Mouse (Mus musculus): ENCODE data around the gene Gfap.

Gfap gene

DNA sequence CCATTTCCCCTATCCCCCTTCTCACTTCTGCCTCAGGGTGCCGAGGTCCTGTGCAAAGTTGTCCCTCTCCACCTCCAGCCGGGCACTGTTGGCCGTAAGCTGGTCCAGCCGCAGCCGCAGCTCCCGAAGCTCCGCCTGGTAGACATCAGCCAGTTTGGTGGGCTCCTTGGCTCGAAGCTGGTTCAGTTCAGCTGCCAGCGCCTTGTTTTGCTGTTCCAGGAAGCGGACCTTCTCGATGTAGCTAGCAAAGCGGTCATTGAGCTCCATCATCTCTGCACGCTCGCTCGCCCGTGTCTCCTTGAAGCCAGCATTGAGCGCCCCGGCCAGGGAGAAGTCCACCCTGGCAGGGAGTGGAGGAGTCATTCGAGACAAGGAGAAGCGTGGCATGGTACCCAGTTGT lies 4.1 kb downstream of the Gfap start:
- DNase-seq (ENCODE audit: low read depth, low spot score): no peak

DNA sequence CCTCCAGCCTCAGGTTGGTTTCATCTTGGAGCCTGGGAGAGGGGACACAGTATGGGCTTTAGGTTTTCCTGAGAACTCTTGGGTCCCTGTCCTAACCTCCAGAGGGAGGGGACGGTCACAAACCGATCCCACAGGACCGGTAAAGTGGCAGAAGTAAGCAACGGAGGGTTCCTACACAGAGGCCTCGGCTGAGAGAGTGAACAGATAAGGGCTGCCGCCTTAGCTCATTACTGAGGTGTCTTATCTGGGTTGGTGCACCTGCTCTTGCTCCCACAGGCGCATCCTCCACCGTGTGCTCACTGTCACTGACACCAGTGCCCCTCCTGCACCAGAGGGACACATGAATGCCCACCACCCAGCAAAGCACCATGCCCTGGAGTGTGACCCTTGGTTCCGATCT lies 4.9 kb downstream of the Gfap start:
- no peak for DNase-seq (ENCODE audit: low read depth, low spot score)

DNA sequence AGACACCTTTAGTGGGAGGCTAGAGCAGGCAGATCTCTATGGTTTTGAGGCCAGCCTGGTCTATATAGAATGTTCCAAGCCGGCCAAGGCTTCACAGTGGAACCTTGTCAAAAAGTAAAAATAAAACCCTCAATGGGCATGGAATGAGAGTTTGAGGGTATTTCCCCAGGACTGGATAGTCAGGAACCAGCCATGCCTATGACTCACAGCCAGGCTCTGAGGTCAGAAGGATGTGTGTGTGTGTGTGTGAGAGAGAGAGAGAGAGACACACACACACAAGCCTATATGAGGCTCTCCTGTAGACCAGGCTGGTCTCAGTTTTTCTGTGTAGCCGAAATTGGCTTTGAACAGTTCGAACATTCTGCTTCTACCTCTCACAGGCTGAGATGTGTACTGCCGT lies 6.0 kb downstream of the Gfap start:
- DNase-seq (ENCODE audit: low read depth, low spot score): no peak

DNA sequence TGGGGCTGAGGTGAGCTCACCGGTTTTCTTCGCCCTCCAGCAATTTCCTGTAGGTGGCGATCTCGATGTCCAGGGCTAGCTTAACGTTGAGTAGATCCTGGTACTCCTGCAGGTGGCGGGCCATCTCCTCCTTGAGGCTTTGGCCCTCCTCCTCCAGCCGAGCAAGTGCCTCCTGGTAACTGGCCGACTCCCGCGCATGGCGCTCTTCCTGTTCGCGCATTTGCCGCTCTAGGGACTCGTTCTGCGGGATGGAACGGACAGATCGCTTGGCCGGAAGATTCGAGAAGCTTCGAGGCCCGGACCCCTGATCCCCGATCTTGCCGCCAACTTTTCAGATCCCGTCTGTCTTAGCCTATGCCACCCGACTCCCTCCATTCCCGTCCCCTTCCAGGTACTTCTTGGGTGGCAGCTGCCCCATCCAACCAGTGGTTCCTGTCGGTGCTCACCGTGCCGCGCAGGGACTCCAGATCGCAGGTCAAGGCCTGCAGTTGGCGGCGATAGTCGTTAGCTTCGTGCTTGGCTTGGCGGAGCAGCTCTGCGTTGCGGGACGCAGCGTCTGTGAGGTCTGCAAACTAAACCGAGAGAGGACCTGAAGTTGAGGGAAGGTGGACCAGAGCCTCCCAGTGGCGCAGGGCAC lies 7.6 kb downstream of the Gfap start:
- peak; percentile 62 for DNase-seq (ENCODE audit: low read depth, low spot score)

DNA sequence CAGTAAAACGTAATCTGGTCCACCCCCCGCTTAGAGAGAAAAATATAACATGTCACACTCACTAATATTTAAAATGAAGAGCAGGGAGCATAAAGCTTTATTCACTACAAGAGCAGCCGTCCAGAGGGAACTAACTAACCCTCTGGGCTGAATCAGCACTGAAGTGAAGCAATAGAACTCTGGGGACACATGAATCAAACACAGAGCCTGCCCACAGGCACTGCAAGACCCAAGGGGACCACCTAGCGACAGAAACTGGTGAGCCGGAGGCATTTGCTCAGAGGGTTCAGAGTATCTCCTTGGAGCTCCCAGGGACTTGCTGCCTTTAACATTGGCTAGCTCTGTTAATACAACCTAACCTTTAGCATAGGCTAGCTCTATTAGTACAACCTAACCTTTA lies 10.6 kb downstream of the Gfap start:
- DNase-seq (ENCODE audit: low read depth, low spot score): no peak

DNA sequence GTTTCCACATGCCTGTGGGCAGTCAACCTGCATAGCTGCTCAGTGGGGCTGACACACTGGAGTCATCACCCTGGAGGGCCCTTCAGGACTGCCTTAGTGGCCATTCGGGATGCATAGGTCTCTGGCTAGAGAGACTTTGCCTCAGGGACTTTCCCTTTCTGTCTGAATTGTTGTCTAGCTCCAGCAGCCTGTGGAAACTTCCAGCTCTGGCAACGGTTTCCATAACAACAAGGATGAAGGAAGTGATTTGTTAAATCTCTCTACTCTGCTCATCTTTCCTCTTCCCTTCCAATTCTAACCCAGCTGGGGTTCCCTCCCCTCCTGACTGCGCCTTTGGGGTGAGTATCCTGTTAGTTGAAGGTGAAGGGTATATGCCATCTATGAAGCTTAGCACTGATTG lies 12.6 kb downstream of the Gfap start:
- DNase-seq (ENCODE audit: low read depth, low spot score): no peak

DNA sequence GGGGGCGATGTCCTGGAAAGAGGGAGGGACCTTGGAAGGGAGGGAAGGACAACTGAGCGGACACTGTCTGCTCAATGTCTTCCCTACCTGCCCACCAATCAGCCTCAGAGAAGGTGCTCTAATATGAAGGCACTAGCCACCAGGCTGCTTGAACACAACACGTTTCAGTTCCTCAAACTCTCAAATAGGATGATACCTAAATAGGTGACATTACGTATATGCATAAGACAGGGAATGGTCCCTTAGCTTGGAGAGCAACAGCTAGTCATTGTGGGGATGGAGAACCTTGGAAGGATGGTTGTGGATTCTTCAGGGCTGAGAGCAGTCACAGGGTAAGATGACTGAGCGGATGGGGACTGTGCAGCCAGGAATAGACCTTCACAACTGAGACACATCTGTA lies 13.3 kb downstream of the Gfap start:
- peak; percentile 47 for DNase-seq (ENCODE audit: low read depth, low spot score)

DNA sequence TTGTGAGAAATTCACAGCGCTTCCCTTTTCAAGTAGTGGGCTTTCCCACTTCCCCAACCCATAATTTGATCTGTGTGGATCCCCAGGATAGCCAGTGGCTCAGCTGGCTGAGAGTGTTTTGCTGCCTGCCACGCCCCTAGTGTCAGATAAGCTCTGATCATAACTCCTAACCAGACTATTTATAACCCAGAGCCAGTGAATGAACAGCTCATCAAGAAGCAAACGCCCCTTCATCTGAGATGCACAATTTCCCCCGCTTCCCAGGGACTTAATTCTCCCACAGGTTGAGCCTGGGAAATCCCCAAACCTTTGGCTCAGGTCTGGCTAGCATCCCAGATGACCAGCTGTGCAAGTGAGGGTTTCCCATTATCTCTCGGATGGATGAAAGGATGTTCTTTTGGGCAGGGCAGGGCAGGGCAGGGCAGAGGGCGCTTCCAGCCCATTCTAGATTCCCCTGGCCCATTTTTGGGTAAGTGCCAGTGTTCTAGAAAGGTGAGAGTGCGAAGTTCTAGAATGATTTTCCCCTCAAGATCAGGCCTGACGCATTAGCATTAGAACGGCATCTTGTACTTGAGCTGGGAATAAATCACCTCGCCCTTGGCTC lies 16.0 kb downstream of the Gfap start, which contains the start of gene Fam187a:
Gene Fam187a (plus strand): TSS at position 554 of the 604 bp plus-strand sequence.
- DNase-seq (ENCODE audit: low read depth, low spot score): no peak

DNA sequence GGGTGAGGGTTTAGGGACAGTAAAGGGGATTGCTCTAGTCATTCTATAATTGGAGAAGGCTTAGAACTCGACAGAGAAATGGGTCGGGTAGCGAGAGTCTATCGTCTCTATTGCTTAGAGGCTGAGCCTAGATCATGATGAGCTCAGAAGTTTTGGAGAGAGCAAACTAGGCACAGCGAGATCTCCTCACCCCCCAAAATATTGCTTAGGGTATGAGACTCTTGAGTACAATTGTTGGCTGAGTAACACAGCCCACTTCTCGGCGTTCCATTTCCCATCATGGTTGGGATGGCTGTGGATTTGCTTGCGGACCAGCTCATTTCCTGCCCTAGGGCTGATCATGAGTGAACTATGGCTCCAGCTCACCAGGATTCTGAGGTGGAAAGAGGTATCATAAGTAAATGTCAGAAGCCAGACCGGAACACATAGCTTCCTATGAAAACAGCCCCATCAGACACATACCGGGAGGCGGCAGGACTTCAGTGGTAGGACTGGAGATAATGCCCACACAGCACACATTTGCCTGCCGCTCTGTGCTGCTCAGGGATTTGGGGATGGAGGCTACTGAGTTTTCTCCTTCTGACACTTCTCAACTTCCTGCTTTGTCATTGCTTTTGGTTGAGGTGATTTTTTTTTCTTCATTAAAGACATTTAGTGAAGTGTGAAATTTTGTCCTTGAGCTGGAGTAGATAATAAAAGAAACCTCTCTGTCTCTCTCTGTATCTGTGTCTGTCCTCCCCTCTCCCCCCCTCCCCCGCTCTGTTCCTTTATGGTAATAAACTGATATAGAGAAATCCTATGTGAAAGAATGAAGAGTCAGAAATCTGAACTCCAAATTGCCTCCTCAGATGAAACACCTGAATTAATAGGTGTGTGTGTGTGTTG lies 19.2 kb downstream of the Gfap start:
- DNase-seq (ENCODE audit: low read depth, low spot score): no peak

DNA sequence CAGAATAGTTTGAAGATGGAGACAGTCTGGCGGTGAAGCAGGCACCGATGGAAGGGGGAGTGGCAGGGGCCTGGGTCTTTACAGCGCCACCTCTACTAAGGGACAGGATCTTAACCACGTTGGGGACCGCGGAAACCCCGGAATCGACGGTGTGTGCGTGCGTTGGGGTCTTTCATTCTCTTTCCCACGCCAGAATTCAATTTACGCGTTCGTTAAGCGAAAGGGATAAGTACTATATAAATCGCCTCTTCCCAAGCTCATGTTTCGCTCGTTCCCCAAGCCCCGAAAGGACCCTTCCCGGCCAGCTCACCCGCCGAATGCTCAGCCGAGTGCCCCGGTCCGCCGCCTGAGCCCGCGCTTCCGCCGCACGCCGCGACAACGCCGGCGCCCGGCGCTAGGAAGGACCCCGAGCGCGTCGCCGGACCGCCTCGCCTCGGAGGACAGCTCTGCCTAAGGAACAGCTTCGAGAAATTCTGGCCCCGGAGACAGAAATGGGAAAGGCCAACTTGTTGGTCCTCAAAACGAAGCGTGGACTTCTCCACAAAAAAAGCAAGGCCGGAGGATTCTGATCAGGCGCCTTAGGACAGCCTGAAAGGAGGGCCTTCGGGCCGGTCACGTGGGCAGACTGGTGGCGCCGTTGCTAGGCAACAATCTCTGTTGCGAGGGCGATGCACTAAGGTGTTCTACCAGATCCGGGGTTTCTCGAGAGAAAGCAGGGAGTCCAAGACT lies 20.0 kb downstream of the Gfap start, which contains the start of the genes Eftud2 and Ccdc103:
Gene Eftud2 (minus strand): TSS at position 401 of the 729 bp plus-strand sequence.
Gene Ccdc103 (plus strand): TSS at position 620 of the 729 bp plus-strand sequence.
- peak; percentile 95 for DNase-seq (ENCODE audit: low read depth, low spot score)

DNA sequence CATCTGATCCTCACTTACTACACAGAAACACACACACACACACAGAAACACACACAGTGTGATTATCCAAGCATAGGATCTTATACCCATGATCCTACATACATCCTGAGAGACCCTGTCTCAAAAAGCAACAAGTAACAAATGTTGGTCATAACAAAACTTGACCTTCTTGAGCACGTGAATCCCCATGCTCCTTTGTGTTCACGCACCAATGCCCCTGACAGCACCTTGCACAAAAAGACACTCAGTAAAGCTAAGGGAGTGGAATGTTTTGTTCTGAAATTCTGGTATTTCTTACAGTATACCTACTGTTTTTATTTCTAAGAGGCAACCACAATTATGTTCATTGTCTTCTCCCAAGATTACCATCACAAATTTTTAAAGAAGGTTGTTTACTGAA lies 21.2 kb downstream of the Gfap start:
- peak; percentile 53 for DNase-seq (ENCODE audit: low read depth, low spot score)

DNA sequence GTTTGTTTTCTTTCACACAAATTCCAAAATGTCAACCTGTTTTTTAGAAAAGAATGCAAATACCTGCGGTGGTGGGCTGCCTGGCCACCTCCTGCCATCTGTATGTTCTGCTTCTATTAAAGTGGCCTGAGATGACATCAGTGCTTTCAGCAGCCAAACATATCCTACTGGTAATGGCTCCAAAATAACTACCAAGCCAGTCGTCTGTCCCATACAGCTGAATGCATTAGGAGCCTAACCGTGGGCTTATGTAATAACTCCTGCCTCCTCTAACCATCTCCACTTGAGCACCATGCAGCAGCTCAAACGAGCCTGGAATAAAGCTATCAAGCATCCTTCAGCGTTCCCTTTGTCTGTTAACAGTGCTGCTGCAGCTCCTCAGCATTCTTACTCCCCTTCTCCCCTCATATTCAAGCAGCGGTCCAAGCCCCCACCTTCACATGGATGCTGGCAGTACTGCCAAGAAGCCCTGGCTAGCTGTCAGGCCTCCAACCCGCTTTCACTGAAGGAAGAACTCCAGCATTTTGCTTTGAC lies 25.8 kb downstream of the Gfap start:
- no peak for DNase-seq (ENCODE audit: low read depth, low spot score)

DNA sequence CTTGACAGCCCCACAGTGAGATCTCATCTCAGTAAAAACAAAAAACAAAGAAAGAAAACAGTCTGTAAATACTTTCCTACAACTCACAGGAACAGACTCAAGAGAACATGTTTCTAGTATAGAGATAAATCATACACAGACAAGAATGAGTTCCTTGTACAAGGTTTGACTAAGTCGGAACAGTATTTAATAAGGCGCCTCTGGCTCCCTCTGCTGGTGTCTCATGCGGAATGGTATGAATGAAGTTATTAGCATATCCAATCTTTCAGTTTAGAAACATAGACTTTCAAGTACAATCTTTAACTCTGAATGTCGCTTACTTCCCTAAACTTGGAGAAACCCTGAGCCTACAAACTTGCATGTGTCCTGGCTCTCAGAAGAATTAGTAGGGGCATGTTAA lies 36.4 kb downstream of the Gfap start:
- peak; percentile 61 for DNase-seq (ENCODE audit: low read depth, low spot score)

DNA sequence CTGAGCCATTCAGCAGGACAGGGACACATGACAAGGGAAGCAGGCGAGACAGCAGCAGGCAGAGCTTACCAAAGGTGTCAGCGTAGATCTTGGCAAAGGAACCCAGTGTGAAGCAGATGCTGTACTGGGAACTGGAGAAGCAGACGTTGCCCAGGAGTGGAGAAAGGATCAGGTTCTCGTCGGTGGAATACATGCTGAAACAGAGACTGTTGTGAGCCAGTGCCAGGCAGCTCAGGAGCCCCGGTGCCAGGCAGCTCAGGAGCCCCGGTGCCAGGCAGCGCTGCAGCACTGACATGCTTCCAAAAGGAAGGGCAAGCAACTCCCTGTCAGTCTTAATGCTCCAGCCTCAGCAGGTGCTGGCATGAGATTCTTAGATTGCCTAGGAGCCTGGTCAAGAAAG lies 40.8 kb downstream of the Gfap start:
- no peak for DNase-seq (ENCODE audit: low read depth, low spot score)

DNA sequence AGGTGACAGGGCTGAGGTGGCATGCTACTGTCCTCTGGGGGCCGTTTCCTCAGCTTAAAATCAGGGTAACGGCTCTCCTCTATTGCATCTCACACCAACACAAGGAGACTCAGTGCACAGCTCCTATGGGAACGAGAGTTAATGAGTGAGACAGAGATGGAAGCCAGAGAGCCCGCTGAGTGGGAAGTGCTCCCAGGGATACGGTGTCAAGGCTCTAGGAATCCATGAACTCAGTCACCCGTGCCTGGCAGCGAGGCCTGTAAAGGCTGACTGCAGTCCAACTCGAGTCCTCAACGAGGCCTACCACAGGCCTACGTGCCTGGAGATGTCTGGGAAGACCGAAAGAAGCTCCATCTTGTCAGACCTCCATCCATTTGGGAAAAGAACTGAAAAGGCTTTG lies 41.8 kb downstream of the Gfap start:
- no peak for DNase-seq (ENCODE audit: low read depth, low spot score)

DNA sequence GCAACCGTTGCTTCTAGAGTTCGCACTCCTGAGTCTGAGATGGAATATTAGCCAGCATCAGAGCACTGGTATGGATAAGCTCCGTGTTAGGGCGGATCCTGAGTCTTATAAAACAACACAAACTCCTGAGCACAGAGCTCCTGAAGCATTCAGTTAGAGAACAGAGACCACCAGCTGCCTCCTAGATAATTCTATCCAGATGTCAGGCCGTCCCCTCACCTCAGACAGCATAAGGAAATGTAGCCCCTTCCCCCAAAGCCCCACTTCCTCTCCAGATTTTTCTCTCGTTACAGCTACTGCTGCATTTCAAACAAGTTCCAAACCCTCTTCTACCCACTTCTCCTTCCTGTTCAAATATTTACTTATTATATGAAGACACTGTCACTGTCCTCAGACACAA lies 44.8 kb downstream of the Gfap start:
- DNase-seq (ENCODE audit: low read depth, low spot score): no peak

DNA sequence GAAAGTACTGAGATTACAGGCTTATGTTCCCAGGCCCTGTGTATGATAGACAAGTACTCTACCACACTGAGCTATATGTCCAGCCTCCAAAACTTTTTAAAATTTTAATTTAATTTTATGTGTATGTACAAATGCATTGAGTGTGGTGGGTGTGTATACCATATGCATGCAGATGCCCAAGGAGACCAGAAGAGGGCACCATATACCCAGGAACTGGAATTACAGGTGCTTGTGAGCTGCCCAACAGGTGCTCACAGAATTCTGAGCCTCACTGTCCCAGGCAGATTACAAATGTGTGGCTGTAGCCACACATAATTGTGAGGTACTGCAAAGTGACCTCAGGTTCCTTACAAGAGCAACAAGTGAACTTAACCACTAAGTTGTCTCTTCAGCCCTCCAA lies 47.0 kb downstream of the Gfap start:
- DNase-seq (ENCODE audit: low read depth, low spot score): peak; percentile 48

DNA sequence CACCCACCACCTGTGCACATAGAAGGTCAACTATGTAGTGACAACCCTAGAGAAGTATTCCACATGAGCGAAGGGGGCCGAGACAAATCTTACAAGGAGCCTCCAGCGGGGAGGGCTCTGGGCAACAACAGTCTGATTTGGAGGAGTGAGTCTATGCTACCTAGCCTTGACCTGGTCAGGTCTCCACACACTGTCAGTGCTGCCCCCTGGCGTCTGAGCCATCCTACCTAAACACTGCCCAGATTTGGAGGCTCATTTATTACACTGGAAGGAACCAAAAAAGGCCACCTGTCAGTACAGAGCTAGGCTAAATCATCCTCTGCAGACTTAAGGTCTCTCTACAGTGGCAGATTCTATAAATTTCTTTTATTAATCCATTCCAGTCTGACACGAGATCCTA lies 48.8 kb downstream of the Gfap start:
- peak; percentile 54 for DNase-seq (ENCODE audit: low read depth, low spot score)

DNA sequence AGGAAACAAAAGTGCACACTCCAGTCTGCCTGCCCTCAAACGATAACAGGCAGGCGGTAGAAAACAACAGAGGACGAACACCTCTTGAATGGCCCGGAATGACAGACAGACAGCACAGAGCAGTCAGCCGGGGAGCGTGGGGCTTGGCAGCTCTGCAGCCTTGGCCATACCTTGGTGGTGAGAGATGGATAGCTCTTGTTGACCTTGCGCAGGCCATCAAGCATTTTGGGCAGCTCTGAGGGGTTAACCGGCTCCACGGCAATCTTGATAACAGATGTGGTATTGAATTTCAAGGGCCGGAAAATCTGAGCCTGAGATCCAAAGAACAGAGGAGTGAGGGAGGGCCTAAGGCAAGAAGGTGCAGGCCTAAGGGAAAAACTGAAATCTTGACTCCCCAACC lies 54.8 kb downstream of the Gfap start:
- no peak for DNase-seq (ENCODE audit: low read depth, low spot score)

DNA sequence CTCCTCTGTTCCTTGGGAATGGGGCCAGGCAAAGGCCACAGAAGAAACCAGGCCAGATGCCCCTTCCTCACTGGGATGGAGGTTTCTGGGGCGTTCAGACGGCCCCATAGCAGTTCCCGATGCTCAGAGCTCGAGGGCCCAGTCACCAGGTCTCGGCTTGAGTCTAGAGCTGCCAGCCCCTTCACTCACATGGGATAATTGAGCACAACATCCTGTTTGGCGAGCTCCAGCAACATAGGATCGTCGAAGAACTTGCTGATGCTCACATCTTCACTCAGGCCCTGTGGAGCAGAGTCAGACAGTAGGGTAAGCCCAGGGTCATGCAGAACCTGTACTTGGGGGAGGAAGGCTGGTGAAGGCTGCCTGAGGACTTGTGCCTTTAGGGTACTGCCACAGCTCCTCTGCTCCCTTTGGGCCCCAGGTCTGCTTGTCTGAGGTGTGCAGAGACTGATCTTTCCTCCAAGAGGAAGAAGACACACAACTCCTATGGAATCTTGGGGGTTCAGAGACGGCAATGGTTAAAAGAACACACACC lies 62.0 kb downstream of the Gfap start:
- no peak for DNase-seq (ENCODE audit: low read depth, low spot score)

DNA sequence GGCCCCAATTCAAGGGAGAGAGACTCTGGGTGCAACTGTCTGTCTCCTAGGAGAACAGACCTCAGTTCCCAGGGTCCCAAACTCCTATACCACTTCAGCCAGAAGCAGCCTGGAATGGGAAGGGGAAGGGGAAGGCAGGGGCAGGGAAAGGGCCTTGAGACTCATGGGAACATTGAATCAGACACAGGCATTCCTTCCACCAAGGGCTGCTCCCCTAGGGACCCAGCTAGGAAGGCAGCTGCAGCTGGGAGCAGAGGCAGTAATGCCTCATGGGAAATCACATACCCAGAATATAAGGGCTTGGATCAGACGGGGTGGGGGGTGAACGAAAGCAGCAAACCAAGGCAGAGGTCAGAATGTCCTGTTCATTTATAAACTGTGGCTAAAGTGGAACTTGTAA lies 62.6 kb downstream of the Gfap start:
- no peak for DNase-seq (ENCODE audit: low read depth, low spot score)
